Mouse (Mus musculus) liver, adult (tissue): Measurements from ENCODE around the gene Myo3a.

Experiments used
- GATA4 ChIP-seq: IDR thresholded peaks from 2 replicates; pipeline ENCODE4 v1.6.1; 2014; ENCODE audit warnings: mild to moderate bottlenecking, low read length; ENCODE audit not compliant: insufficient replicate concordance

Gene Myo3a

DNA sequence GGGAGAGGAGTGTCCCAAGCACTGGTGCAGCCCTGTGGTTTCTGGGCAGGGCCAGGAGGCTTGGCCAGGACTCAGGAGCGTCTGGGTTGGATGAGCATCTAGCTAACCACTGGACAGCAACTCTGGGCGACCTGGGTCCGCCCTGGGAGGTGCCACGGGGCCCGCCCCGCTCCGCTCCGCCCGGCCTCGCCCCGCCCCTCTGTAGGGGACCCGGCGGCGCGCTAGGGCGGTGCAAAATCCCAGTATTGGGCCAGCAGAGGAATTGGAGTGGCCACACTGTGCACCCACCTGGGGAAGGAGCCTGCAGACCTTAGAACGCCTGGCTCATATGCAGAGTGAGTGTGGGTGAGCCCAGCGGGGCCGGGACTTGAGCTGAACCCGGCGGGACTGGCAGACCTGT lies at the start of gene Myo3a:
Myo3a (plus strand) TSS at position 196 of the 400 bp plus-strand sequence.
- no peak for TF ChIP-seq GATA4

DNA sequence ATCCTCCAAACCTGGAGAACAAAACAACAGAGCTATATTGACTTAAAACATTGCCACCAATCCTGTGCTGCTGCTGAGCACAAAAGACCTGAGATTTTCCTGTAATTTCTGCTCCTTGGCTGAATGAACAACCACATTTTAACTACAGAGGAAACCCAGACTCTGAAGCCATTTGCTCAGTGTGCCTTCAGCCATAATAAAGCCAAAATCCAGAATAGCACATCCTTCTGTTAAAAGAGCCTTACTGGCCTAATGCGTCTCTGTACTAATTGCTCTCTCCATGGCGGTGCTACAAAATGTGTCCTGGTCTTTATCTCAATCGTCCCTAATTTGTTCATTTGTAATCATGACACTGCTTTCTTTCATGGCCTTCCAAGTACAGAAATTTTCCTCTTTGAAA lies 23.2 kb downstream of the Myo3a start:
- TF ChIP-seq GATA4: no peak

DNA sequence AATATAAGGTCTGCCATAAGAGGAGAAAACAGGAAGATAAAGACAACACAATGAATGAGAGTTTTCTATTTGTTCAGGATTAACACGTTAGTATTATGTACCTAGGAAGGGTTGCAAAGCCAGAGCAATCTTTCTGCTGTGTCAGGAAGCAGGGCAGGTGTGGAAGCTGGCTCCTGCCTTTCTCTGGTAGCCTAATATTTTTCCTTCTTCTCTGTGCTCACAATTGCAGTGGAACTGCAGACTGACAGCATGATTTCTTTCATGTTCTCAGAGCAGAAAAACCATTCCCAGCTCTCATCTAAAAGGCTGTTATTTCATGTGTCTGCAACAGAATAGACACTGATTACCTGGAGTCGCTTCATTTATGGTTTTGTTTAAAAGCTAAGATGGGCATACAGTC lies 23.7 kb downstream of the Myo3a start:
- no peak for TF ChIP-seq GATA4

DNA sequence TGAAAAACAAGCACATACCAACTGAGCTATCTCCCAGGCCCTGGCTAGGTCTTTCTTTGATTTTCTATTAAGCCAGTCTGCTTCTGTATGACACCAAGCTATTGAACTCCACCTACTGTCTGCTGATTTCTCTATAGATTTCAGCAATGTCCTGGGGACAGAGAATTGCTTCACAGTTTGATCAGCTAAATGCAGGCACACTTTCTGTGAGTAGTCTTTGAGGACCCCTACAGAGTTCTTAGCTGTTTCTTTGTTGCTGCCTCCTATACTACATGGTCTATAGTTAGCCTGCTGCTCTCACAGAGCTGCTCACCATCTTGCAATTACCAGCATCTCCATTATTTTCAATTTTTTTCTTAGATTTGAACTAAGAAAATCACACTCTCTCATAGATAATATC lies 28.3 kb downstream of the Myo3a start:
- no peak for TF ChIP-seq GATA4

DNA sequence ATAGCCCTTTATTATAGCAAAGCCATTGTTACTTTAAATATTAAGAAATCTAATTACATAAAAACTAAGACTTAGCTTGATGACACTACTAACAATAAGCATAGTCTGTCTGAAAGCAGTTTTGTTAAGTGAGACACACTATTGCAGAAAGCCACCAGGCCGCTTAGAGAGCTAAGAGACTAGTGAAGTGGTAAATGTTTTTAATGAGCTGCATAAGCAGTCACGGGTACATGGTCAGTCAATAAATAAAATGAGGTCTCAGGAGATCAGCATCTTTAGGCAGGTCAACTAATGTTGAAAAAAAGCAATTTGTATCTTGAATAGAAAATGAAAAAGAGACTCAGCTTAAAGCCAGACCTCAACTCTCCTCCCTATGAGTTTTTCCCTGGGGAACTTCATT lies 44.3 kb downstream of the Myo3a start:
- no peak for TF ChIP-seq GATA4

DNA sequence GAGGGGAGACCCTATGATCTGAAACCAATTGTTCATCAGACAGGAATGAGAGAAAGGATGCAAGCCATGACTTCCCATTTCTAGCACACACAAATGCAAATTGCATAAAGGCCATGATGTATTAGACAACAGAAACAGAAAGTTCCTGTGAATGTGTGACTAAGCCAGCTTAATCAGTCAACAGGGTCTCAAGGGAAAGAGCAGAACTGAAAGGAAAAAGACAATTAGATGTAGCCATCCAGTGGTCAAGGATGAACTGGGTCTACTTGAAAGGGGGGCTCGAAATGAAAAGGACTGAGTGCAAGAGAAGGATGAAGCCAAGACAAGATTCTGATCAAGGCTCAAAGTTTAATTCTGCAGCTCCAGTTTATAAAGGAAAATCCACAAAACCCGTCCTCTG lies 58.1 kb downstream of the Myo3a start:
- no peak for TF ChIP-seq GATA4

DNA sequence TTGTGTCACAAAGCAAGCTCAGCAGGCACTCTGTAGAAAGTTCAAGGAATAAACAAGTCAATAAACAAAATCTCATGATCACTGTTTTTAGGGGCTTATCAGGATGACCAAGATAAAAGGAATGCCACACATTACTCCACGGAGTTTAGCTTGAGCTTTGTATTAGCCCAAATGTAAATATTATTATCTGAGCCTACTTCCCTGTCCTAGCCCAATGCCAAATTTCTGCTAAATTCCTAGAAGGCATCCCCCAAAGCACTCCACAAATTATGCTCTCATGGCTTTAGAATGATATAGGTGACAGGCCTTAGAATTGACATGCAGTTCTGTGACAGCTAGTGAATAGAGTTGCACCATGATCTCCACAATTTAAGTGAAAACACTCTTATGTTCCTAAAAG lies 58.5 kb downstream of the Myo3a start:
- no peak for TF ChIP-seq GATA4

DNA sequence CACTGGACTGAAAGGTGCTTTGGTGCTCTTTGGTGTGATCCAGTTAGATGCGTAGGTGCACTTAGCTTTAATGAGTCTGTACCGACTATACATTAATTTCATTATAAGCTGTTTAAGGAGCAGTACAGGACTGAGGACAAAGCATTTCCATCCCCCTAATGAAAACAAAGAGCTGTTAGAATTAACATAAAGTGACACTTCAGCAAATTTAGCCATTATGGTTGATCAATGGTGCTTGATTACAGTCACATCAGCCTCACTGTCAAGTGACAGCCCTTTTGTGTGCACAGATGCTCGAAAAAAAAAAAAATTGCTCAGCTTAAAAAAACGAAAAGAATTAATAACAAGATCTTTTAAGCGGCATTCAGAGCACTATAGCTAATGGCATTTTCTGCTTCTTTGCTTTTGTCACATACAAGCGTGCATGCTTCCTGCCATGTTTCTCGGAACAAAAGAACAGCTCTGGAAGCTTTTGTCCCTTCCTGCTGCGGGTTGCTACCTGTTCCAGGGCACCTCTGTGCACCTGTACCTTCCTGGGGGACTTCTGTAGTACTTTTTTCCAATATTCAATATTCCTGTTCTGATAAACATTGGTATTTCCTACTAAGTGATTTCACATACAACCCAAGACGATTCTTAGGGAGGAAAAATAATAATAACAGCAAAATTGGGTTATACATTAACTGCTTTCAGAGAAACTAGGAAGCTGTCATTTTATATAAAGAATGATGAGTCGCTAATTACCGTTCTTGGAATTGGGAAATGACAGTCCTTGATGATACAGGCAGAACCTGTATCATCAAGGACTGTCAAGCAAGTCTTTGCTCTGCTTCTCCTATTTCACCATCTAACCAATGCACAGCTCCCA lies 66.5 kb downstream of the Myo3a start:
- no peak for TF ChIP-seq GATA4

- no peak for TF ChIP-seq GATA4
Observed at GRCm38 (mm10) chr2:22294447-22294738, 67.1 kb downstream of the Myo3a start.

- no peak for TF ChIP-seq GATA4
Observed at GRCm38 (mm10) chr2:22297913-22298312, 70.6 kb downstream of the Myo3a start.

GRCm38 (mm10) chr2:22338269-22338857 lies 111.1 kb downstream of the Myo3a start:
- no peak for TF ChIP-seq GATA4

DNA sequence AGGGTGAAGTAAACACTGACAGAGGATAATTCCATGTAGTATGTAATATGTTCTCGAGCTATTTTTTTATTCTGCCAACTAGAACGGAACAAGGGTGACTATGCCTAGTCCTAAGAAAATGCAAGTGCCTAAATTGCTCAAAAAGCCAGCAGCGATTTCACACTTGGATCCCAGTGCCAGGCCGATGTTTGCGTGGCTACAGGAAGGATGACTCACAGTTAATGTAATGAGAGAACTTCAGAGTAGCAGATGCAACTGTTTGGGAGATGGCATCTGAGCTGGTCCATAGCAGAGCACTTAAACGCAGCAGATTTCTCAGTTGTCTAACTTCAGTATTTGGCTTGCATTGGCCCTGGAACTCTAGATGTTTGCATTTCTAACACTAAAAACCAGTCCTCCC lies 321.1 kb downstream of the Myo3a start:
- no peak for TF ChIP-seq GATA4

DNA sequence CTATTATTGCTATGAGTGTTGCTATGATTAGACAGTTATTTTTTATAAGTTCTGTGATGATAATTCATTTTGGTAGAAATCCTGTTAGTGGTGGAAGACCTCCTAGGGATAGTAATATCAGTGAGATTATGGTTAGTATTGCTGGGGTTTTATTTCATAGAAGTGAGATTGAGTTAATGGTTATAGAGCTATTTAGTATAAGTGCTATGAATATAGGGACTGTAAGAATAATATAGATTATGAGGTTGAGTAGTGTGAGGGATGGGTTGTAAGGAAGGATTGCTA lies 362.8 kb downstream of the Myo3a start:
- no peak for TF ChIP-seq GATA4

GRCm38 (mm10) chr2:22617951-22618350 lies 390.6 kb downstream of the Myo3a start:
- TF ChIP-seq GATA4: no peak

DNA sequence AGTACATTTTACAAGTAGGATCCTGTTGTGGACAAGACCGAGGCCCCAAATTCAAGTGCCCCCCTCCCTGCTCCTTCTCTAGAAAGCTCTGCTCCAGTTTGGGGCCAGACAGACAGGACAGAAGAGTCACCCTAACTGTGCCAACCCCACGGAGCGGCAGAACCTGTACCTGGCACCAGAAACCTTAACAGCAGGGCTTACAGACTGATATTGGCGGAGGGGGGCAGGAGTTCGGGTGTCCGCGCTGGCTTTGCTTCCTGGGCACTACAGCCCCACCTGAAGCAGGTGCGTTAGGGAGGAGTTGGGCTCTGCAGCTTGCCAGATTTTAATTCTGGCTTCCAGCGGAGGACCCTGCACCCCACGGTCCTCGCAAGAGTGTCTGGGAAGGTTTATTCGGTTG lies 392.1 kb downstream of the Myo3a start:
- no peak for TF ChIP-seq GATA4

DNA sequence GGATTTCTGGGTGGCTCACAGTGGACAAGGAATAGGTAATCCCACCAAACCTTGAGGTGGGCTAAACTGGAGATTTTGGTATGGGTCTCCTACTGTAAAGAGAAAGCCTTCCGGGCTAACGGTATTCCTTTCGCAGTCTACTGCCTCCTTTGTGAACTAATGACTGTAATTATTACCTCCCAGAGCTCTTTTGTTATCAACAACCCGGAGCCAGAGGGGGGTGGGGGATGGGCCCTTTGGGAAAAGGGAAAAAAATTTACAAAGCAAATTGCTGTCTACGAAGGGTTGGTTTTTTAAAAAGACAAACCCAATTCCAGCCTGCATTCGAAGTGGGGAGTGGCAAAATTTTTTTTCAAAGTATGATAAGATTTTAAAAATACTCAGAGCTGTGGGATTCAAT lies 392.7 kb downstream of the Myo3a start:
- TF ChIP-seq GATA4: no peak

DNA sequence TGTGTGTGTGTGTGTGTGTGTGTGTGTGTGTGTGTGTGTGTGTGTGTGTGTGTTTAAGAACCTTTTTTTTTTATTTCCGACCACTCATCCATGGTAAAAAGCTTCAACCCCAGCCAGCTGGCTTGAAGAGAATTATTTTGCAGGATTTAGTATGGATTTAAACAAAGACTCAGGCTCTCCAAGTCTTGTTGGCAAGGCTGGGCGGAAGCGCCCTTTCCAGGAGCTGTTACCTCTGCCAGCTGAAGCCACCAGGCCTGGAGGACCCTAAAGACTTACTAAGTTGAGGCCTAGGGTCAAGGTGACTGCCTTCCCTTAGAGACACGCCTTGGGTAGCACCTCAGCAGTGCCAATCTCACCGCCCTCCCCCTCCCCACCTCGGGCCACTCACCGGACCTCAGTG lies 393.2 kb downstream of the Myo3a start:
- no peak for TF ChIP-seq GATA4
